Mouse (Mus musculus): Measurements from ENCODE around the gene Lamb1. TPM values are rescaled to one million over a fixed set of nuclear protein-coding genes. Genes with fewer than 3 reads are reported as not detected.

The Lamb1 gene
- polyA plus RNA-seq, 1 experiment from 2014 or later = 60.4 TPM

GRCm38 (mm10) chr12:31310687-31311086 is 45.7 kb downstream of the Lamb1 start:
- 0 out of 2 replicates have a peak, but pooled peaks have one; percentile 31 for ATAC-seq

GRCm38 (mm10) chr12:31311671-31312265 is 46.7 kb downstream of the Lamb1 start:
- Histone ChIP-seq H3K36me3 (ENCODE audit: control insufficient read depth, insufficient read depth, low read length) (peaks cover 15% of the 10 kb centered on the region), H3K9ac (ENCODE audit: low read depth, low read length) (no peak overlapping the region), H3K9me3 (ENCODE audit: control insufficient read depth, low read length) (no peaks in the 10 kb centered on the region), H3K4me3 (ENCODE audit: low read length) (no peak overlapping the region), H3K27ac (ENCODE audit: low read length) (no peak overlapping the region), H3K4me1 (ENCODE audit: control insufficient read depth, insufficient read depth, low read length) (no peaks in the 10 kb centered on the region), H3K4me2 (ENCODE audit: low read depth, low read length) (no peak overlapping the region), H3K27me3 (replicated peaks; ENCODE audit: control insufficient read depth, insufficient read depth, low read length) (no peaks in the 10 kb centered on the region)
- ATAC-seq = no peak
- 88% methylated on average over 9 of the region's 9 CpGs for WGBS

More at GRCm38 (mm10) chr12:31310687-31311086, 45.7 kb downstream of the Lamb1 start:
- Histone ChIP-seq H3K9me3 (ENCODE audit: control insufficient read depth, low read length) (no peaks in the 10 kb centered on the region), H3K4me2 (ENCODE audit: low read depth, low read length) (no peak overlapping the region), H3K27ac (ENCODE audit: low read length) (no peak overlapping the region), H3K27me3 (replicated peaks; ENCODE audit: control insufficient read depth, insufficient read depth, low read length) (no peaks in the 10 kb centered on the region), H3K4me3 (ENCODE audit: low read length) (no peak overlapping the region), H3K36me3 (ENCODE audit: control insufficient read depth, insufficient read depth, low read length) (peaks cover 19% of the 10 kb centered on the region), H3K9ac (ENCODE audit: low read depth, low read length) (no peak overlapping the region), H3K4me1 (ENCODE audit: control insufficient read depth, insufficient read depth, low read length) (no peaks in the 10 kb centered on the region)
- WGBS = 80% methylated on average over 9 of the region's 9 CpGs

GRCm38 (mm10) chr12:31312281-31312680 is 47.2 kb downstream of the Lamb1 start:
- no peak overlapping the region for H3K4me2 ChIP-seq (ENCODE audit: low read depth, low read length)
- H3K9ac ChIP-seq (ENCODE audit: low read depth, low read length) = no peak overlapping the region
- H3K27ac ChIP-seq (ENCODE audit: low read length) = no peak overlapping the region
- H3K9me3 ChIP-seq (ENCODE audit: control insufficient read depth, low read length) = no peaks in the 10 kb centered on the region
- peaks cover 11% of the 10 kb centered on the region for H3K36me3 ChIP-seq (ENCODE audit: control insufficient read depth, insufficient read depth, low read length)
- no peak for ATAC-seq
- no peaks in the 10 kb centered on the region for H3K4me1 ChIP-seq (ENCODE audit: control insufficient read depth, insufficient read depth, low read length)
- WGBS = 86% methylated on average over 5 of the region's 5 CpGs
- no peak overlapping the region for H3K4me3 ChIP-seq (ENCODE audit: low read length)
- H3K27me3 ChIP-seq (replicated peaks; ENCODE audit: control insufficient read depth, insufficient read depth, low read length) = no peaks in the 10 kb centered on the region

GRCm38 (mm10) chr12:31313136-31313535 is 48.1 kb downstream of the Lamb1 start:
- no peak for ATAC-seq
- Histone ChIP-seq H3K9me3 (ENCODE audit: control insufficient read depth, low read length) (no peaks in the 10 kb centered on the region), H3K27me3 (replicated peaks; ENCODE audit: control insufficient read depth, insufficient read depth, low read length) (no peaks in the 10 kb centered on the region), H3K27ac (ENCODE audit: low read length) (no peak overlapping the region), H3K4me3 (ENCODE audit: low read length) (no peak overlapping the region), H3K4me2 (ENCODE audit: low read depth, low read length) (no peak overlapping the region), H3K4me1 (ENCODE audit: control insufficient read depth, insufficient read depth, low read length) (no peaks in the 10 kb centered on the region), H3K9ac (ENCODE audit: low read depth, low read length) (no peak overlapping the region), H3K36me3 (ENCODE audit: control insufficient read depth, insufficient read depth, low read length) (peaks cover 9% of the 10 kb centered on the region)
- 92% methylated on average over 4 of the region's 4 CpGs for WGBS

DNA sequence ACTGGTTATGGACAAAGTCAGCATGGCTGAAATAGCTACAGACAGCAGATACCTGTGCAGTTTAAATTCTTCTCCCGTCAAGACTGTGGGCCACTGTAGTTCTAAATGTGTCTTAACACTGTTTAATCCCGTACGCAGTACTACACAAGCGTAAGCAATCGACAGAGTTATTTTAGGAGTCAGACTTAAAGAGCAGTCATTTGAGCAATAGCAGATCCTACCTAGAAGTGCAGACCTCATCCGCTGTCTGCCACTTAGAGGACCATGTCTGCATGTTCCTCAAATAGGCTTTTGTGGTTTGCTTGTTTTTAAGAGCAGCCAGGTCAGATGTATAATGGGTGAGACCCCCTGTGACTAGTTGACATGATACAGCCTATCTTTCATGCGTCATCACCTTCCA is 49.3 kb downstream of the Lamb1 start:
- H3K36me3 ChIP-seq (ENCODE audit: control insufficient read depth, insufficient read depth, low read length) = peaks cover 5% of the 10 kb centered on the region
- H3K27ac ChIP-seq (ENCODE audit: low read length) = no peak overlapping the region
- no peak overlapping the region for H3K4me2 ChIP-seq (ENCODE audit: low read depth, low read length)
- H3K4me1 ChIP-seq (ENCODE audit: control insufficient read depth, insufficient read depth, low read length) = no peaks in the 10 kb centered on the region
- no peak overlapping the region for H3K4me3 ChIP-seq (ENCODE audit: low read length)
- no peaks in the 10 kb centered on the region for H3K27me3 ChIP-seq (replicated peaks; ENCODE audit: control insufficient read depth, insufficient read depth, low read length)
- WGBS = 85% methylated on average over 7 of the region's 7 CpGs
- no peak for ATAC-seq
- H3K9ac ChIP-seq (ENCODE audit: low read depth, low read length) = no peak overlapping the region
- no peaks in the 10 kb centered on the region for H3K9me3 ChIP-seq (ENCODE audit: control insufficient read depth, low read length)

DNA sequence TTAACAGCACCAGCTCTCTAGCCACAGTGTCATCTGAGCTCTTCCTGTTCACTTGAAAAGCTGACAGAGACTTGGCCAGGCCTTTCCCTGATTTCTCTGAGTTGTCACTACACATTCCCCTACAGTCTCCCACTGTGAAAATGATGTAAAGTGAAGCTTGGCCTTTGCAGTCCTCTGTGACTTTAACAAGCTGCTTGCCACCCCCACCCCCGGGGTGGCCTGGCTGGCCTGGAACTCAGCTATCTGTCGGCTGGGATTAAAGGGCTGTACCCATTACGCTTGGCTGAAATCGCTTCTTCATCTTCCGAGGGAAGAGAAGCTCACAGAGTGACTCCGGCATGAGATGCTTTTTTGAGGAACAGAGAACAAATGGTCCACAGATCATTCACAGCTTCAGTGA is 50.9 kb downstream of the Lamb1 start:
- no peak overlapping the region for H3K9ac ChIP-seq (ENCODE audit: low read depth, low read length)
- no peak for ATAC-seq
- H3K27me3 ChIP-seq (replicated peaks; ENCODE audit: control insufficient read depth, insufficient read depth, low read length) = no peaks in the 10 kb centered on the region
- H3K9me3 ChIP-seq (ENCODE audit: control insufficient read depth, low read length) = no peaks in the 10 kb centered on the region
- 84% methylated on average over 6 of the region's 6 CpGs for WGBS
- no peak overlapping the region for H3K27ac ChIP-seq (ENCODE audit: low read length)
- H3K4me3 ChIP-seq (ENCODE audit: low read length) = no peak overlapping the region
- H3K4me1 ChIP-seq (ENCODE audit: control insufficient read depth, insufficient read depth, low read length) = no peaks in the 10 kb centered on the region
- peaks cover 3% of the 10 kb centered on the region; the same call in 1 of the 2 replicates for H3K36me3 ChIP-seq (ENCODE audit: control insufficient read depth, insufficient read depth, low read length)
- H3K4me2 ChIP-seq (ENCODE audit: low read depth, low read length) = no peak overlapping the region

- Histone ChIP-seq H3K9ac (ENCODE audit: low read depth, low read length) (no peak overlapping the region), H3K4me2 (ENCODE audit: low read depth, low read length) (no peak overlapping the region), H3K27me3 (replicated peaks; ENCODE audit: control insufficient read depth, insufficient read depth, low read length) (no peaks in the 10 kb centered on the region), H3K27ac (ENCODE audit: low read length) (no peak overlapping the region), H3K9me3 (ENCODE audit: control insufficient read depth, low read length) (no peaks in the 10 kb centered on the region), H3K4me3 (ENCODE audit: low read length) (no peak overlapping the region), H3K36me3 (ENCODE audit: control insufficient read depth, insufficient read depth, low read length) (no peaks in the 10 kb centered on the region; the same call in 1 of the 2 replicates), H3K4me1 (ENCODE audit: control insufficient read depth, insufficient read depth, low read length) (no peaks in the 10 kb centered on the region)
- ATAC-seq = no peak
- WGBS = 89% methylated on average over 7 of the region's 7 CpGs
These were observed 52.8 kb downstream of the Lamb1 start for GRCm38 (mm10) chr12:31317670-31318408.

DNA sequence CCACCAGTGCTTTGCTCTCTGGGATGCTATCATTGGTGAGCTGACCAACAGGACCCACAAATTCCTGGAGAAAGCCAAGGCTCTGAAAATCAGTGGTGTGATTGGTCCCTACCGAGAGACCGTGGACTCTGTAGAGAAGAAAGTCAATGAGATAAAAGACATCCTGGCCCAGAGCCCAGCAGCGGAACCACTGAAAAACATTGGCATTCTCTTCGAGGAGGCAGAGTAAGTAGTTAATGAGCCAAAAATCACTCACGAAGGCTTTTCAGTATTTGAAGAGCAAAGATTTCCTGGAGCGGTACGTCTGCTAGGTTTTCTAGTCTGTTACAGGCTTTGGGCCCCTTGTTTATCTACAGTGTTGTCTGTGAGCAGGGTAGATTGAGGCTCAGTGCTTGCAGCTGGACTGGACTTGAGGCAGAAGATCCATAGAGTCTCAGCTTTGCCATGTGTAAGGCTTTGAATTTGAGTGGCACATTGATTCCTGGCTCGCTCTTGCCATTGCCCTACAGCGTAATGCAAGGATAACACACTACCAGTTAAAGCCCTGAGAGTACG is 53.5 kb downstream of the Lamb1 start:
- 86% methylated on average over 10 of the region's 10 CpGs for WGBS
- no peak overlapping the region for H3K4me3 ChIP-seq (ENCODE audit: low read length)
- H3K36me3 ChIP-seq (ENCODE audit: control insufficient read depth, insufficient read depth, low read length) = peaks cover 2% of the 10 kb centered on the region

GRCm38 (mm10) chr12:31320817-31321216 is 55.8 kb downstream of the Lamb1 start:
- no peaks in the 10 kb centered on the region for H3K27me3 ChIP-seq (replicated peaks; ENCODE audit: control insufficient read depth, insufficient read depth, low read length)
- no peak for ATAC-seq
- H3K4me3 ChIP-seq (ENCODE audit: low read length) = no peak overlapping the region
- WGBS = 82% methylated on average over 13 of the region's 13 CpGs
- no peaks in the 10 kb centered on the region for H3K9me3 ChIP-seq (ENCODE audit: control insufficient read depth, low read length)
- no peak overlapping the region for H3K27ac ChIP-seq (ENCODE audit: low read length)
- no peaks in the 10 kb centered on the region for H3K4me1 ChIP-seq (ENCODE audit: control insufficient read depth, insufficient read depth, low read length)
- no peak overlapping the region for H3K4me2 ChIP-seq (ENCODE audit: low read depth, low read length)
- peaks cover 5% of the 10 kb centered on the region for H3K36me3 ChIP-seq (ENCODE audit: control insufficient read depth, insufficient read depth, low read length)
- H3K9ac ChIP-seq (ENCODE audit: low read depth, low read length) = no peak overlapping the region

More for the DNA sequence above, 53.5 kb downstream of the Lamb1 start:
- Histone ChIP-seq H3K27ac (ENCODE audit: low read length) (no peak overlapping the region), H3K4me2 (ENCODE audit: low read depth, low read length) (no peak overlapping the region), H3K27me3 (replicated peaks; ENCODE audit: control insufficient read depth, insufficient read depth, low read length) (no peaks in the 10 kb centered on the region), H3K9me3 (ENCODE audit: control insufficient read depth, low read length) (no peaks in the 10 kb centered on the region), H3K4me1 (ENCODE audit: control insufficient read depth, insufficient read depth, low read length) (no peaks in the 10 kb centered on the region), H3K9ac (ENCODE audit: low read depth, low read length) (no peak overlapping the region)
- ATAC-seq = no peak

Data from intestine, embryonic 16.5 days (tissue).